Mouse (Mus musculus) left cerebral cortex, postnatal 10 days (tissue): ENCODE results near the gene Dnah7c. TPM values are rescaled to one million over a fixed set of nuclear protein-coding genes. Genes with fewer than 3 reads are reported as not detected.
"Not testable (repeated sequence)": the region's sequence is repeated elsewhere in the genome, so short reads cannot be mapped to it uniquely, and the experiment has no call there.

Source experiments
- DNase-seq, 2 experiments: peaks; one replicate each; pipeline ENCODE4 v3.0.0; 2021 to 2022; ENCODE audit warnings: low spot score in 2 of 2, mixed read lengths in 1 of 2; ENCODE audit errors: extremely low spot score in 1 of 2
- intact Hi-C: fragments of 180-260 bp; cut with DNase I; formaldehyde crosslinking; loops from one replicate; pipeline ENCODE4 v1.15.1; 2025
- total RNA-seq, 2 experiments: library from RNA; stranded (reverse); gene quantifications; 2 replicates each; pipeline ENCODE4 v1.2.3; 2021

The Dnah7c gene
- total RNA-seq: 1 to 10 TPM in 1 of 2 experiments, under 1 TPM in 1; 0.41 to 1.3 TPM

- peak in 1 of 2 experiments; percentile 32 for DNase-seq
- intact Hi-C loops: no loop called here
Observed at GRCm38 (mm10) chr1:46425137-46425925, at the start of gene Dnah7c. Gene Dnah7c (plus strand): TSS chr1:46425592.

- DNase-seq, intact Hi-C loops: not testable (repeated sequence)
Observed at GRCm38 (mm10) chr1:46380641-46381040, 44.8 kb upstream of the Dnah7c start.

GRCm38 (mm10) chr1:46394681-46395297 lies 30.6 kb upstream of the Dnah7c start:
- intact Hi-C loops: not testable (repeated sequence)

GRCm38 (mm10) chr1:46408324-46409115 lies 16.9 kb upstream of the Dnah7c start:
- no peak for DNase-seq
- intact Hi-C loops: no loop called here

More at GRCm38 (mm10) chr1:46394681-46395297, 30.6 kb upstream of the Dnah7c start:
- DNase-seq: not testable (repeated sequence)

GRCm38 (mm10) chr1:46414798-46415197 lies 10.6 kb upstream of the Dnah7c start:
- DNase-seq: not testable (repeated sequence)
- intact Hi-C loops: loop anchor here (5.0 kb wide), 1 partner anchor 347 kb away; the partner anchor contains the start of gene Dnah7b

GRCm38 (mm10) chr1:46416946-46417345 lies 8.4 kb upstream of the Dnah7c start:
- not testable (repeated sequence) for DNase-seq
- intact Hi-C loops: loop anchor here (5.0 kb wide), 1 partner anchor 350 kb away; the partner anchor contains the start of gene Dnah7b

GRCm38 (mm10) chr1:46418966-46419365 lies 6.4 kb upstream of the Dnah7c start:
- not testable (repeated sequence) for DNase-seq
- intact Hi-C loops: loop anchor here (5.0 kb wide), 1 partner anchor 352 kb away; the partner anchor contains the start of gene Dnah7b

- DNase-seq: no peak
- intact Hi-C loops: no loop called here
Observed at GRCm38 (mm10) chr1:46428401-46428800, 3.0 kb downstream of the Dnah7c start.

GRCm38 (mm10) chr1:46514671-46515070 lies 89.3 kb downstream of the Dnah7c start:
- DNase-seq, intact Hi-C loops: not testable (repeated sequence)

- DNase-seq: no peak
- intact Hi-C loops: loop anchor here (5.0 kb wide), 1 partner anchor 394 kb away; no protein-coding TSS in a partner anchor
Observed at GRCm38 (mm10) chr1:46521032-46521431, 95.6 kb downstream of the Dnah7c start.

GRCm38 (mm10) chr1:46526537-46526936 lies 101.1 kb downstream of the Dnah7c start:
- intact Hi-C loops, DNase-seq: not testable (repeated sequence)

GRCm38 (mm10) chr1:46544812-46545421 lies 119.5 kb downstream of the Dnah7c start:
- intact Hi-C loops: no loop called here
- no peak for DNase-seq

- intact Hi-C loops: no loop called here
- peak in 1 of 2 experiments; percentile 24 for DNase-seq
Observed at GRCm38 (mm10) chr1:46580385-46580784, 155.0 kb downstream of the Dnah7c start.

GRCm38 (mm10) chr1:46593826-46594225 lies 168.4 kb downstream of the Dnah7c start:
- intact Hi-C loops, DNase-seq: not testable (repeated sequence)

- DNase-seq, intact Hi-C loops: not testable (repeated sequence)
Observed at GRCm38 (mm10) chr1:46596343-46596742, 171.0 kb downstream of the Dnah7c start.

GRCm38 (mm10) chr1:46620331-46620730 lies 194.9 kb downstream of the Dnah7c start:
- intact Hi-C loops: no loop called here
- no peak for DNase-seq

- intact Hi-C loops, DNase-seq: not testable (repeated sequence)
Observed at GRCm38 (mm10) chr1:46625914-46626313, 200.5 kb downstream of the Dnah7c start.

- intact Hi-C loops, DNase-seq: not testable (repeated sequence)
Observed at GRCm38 (mm10) chr1:46649821-46650220, 224.4 kb downstream of the Dnah7c start.
